8 mouse cellular contexts compared by ENCODE assay signal in genomic region chr11:116670386-116670785, GRCm38 (mm10). TPM values are rescaled to one million over a fixed set of nuclear protein-coding genes. Genes with fewer than 3 reads are reported as not detected.
DNase-seq lines count a peak whose midpoint lies in the region; ATAC-seq and TF ChIP-seq lines count a peak whose summit lies in the region.
"Had no signal": no experiment of that assay in that cellular context is flagged by ENCODE, and none has a peak within 500 bp of the region (broad histone marks: within the 10 kb centered on the region; RNA-seq: fewer than 3 reads in every experiment).

No protein-coding gene starts in this region.

- 74% methylated on average over 7 of the region's 7 CpGs for WGBS in lung, embryonic 14.5 days
- 52% methylated on average over 7 of the region's 7 CpGs for WGBS in embryonic facial prominence, embryonic 15.5 days
- WGBS in limb, embryonic 13.5 days, result 58% methylated on average over 7 of the region's 7 CpGs
- 84% methylated on average over 7 of the region's 7 CpGs for WGBS in neural tube, embryonic 13.5 days

- DNase-seq in lung, embryonic 14.5 days, result no peak
- DNase-seq in lung, postnatal 25 days (ENCODE audit: low spot score), result no peak
- DNase-seq in left cerebral cortex, adult 11 months (ENCODE audit: low spot score), result no peak
- no peak for DNase-seq in lung, adult 18-20 months

- no peak overlapping the region for H3K4me3 ChIP-seq in lung, embryonic 14.5 days (ENCODE audit: low read depth, low read length)
- H3K4me3 ChIP-seq in embryonic facial prominence, embryonic 15.5 days (replicated peaks), result no peak overlapping the region
- peak overlapping the region; percentile 91; the same call in 1 of the 2 replicates for H3K4me3 ChIP-seq in limb, embryonic 13.5 days
- peak overlapping the region; percentile 91 for H3K4me3 ChIP-seq in neural tube, embryonic 13.5 days

- peaks cover 29% of the 10 kb centered on the region for H3K36me3 ChIP-seq in lung, embryonic 14.5 days (ENCODE audit: insufficient read depth)
- H3K36me3 ChIP-seq in embryonic facial prominence, embryonic 15.5 days, result peaks cover 27% of the 10 kb centered on the region
- peaks cover 26% of the 10 kb centered on the region for H3K36me3 ChIP-seq in limb, embryonic 13.5 days
- peaks cover 25% of the 10 kb centered on the region for H3K36me3 ChIP-seq in neural tube, embryonic 13.5 days

- H3K27me3 ChIP-seq in lung, embryonic 14.5 days (ENCODE audit: insufficient read depth, low read length), result no peaks in the 10 kb centered on the region
- H3K27me3 ChIP-seq in embryonic facial prominence, embryonic 15.5 days, result no peaks in the 10 kb centered on the region
- no peaks in the 10 kb centered on the region for H3K27me3 ChIP-seq in limb, embryonic 13.5 days
- H3K27me3 ChIP-seq in neural tube, embryonic 13.5 days, result no peaks in the 10 kb centered on the region

- peaks cover 8% of the 10 kb centered on the region; the same call in 1 of the 2 replicates for H3K4me1 ChIP-seq in lung, embryonic 14.5 days (ENCODE audit: insufficient read depth)
- H3K4me1 ChIP-seq in embryonic facial prominence, embryonic 15.5 days, result peaks cover 54% of the 10 kb centered on the region
- H3K4me1 ChIP-seq in limb, embryonic 13.5 days, result peaks cover 43% of the 10 kb centered on the region
- peaks cover 60% of the 10 kb centered on the region for H3K4me1 ChIP-seq in neural tube, embryonic 13.5 days (replicated peaks)

- no peak for TF ChIP-seq CTCF in lung, embryonic 14.5 days (IDR thresholded peaks at IDR 0.05; ENCODE audit: low read depth)

- no peak for ATAC-seq in lung, embryonic 14.5 days (ENCODE audit: insufficient read depth)
- no peak for ATAC-seq in embryonic facial prominence, embryonic 15.5 days (ENCODE audit: insufficient number of reproducible peaks, low FRiP score, low TSS enrichment, low read depth)
- ATAC-seq in limb, embryonic 13.5 days (ENCODE audit: low FRiP score, low read depth), result no peak
- no peak for ATAC-seq in neural tube, embryonic 13.5 days (ENCODE audit: low read depth)

- H3K27ac ChIP-seq in lung, embryonic 14.5 days (ENCODE audit: low read depth), result no peak overlapping the region
- no peak overlapping the region for H3K27ac ChIP-seq in embryonic facial prominence, embryonic 15.5 days (replicated peaks)
- H3K27ac ChIP-seq in limb, embryonic 13.5 days, result no peak overlapping the region
- peak overlapping the region; percentile 38 for H3K27ac ChIP-seq in neural tube, embryonic 13.5 days (replicated peaks)

- H3K9ac ChIP-seq in lung, embryonic 14.5 days, result no peak overlapping the region
- H3K9ac ChIP-seq in embryonic facial prominence, embryonic 15.5 days, result no peak overlapping the region
- H3K9ac ChIP-seq in limb, embryonic 13.5 days, result no peak overlapping the region; the same call in 1 of the 2 replicates
- H3K9ac ChIP-seq in neural tube, embryonic 13.5 days, result no peak overlapping the region

- H3K9me3 ChIP-seq in lung, embryonic 14.5 days (ENCODE audit: low read depth, low read length), result no peaks in the 10 kb centered on the region
- H3K9me3 ChIP-seq in embryonic facial prominence, embryonic 15.5 days (replicated peaks), result no peaks in the 10 kb centered on the region
- no peaks in the 10 kb centered on the region for H3K9me3 ChIP-seq in limb, embryonic 13.5 days
- H3K9me3 ChIP-seq in neural tube, embryonic 13.5 days, result no peaks in the 10 kb centered on the region

- 0 out of 2 replicates have a peak overlapping the region, but pooled peaks have one; percentile 86 for H3K4me2 ChIP-seq in lung, embryonic 14.5 days
- peak overlapping the region; percentile 80; the same call in 1 of the 2 replicates for H3K4me2 ChIP-seq in embryonic facial prominence, embryonic 15.5 days (replicated peaks)
- peak overlapping the region; percentile 92 for H3K4me2 ChIP-seq in limb, embryonic 13.5 days (replicated peaks)
- H3K4me2 ChIP-seq in neural tube, embryonic 13.5 days, result peak overlapping the region; percentile 90

RNA-seq across cellular contexts. Expression of gene Cygb, which starts 16.3 kb away (rescaled TPM):
- 9.5 and 10.0 TPM in 2 replicates for polyA plus RNA-seq in lung, embryonic 14.5 days (2014; fragmentation: Nextera tagmentation; extraction: Ambion mirVana)
- polyA plus RNA-seq in embryonic facial prominence, embryonic 15.5 days (2015; fragmentation: Nextera tagmentation; extraction: Ambion mirVana), result 32.7 and 33.3 TPM in 2 replicates
- 6.0 and 7.2 TPM in 2 replicates for polyA plus RNA-seq in limb, embryonic 13.5 days (2015; fragmentation: Nextera tagmentation; extraction: Ambion mirVana)
- 16.1 and 17.2 TPM in 2 replicates for polyA plus RNA-seq in neural tube, embryonic 13.5 days (2015; fragmentation: Nextera tagmentation; extraction: Ambion mirVana)
- polyA plus RNA-seq: activated CD4-positive, CD25-positive, alpha-beta regulatory T cell, adult 4 months had no signal

RNA-seq across cellular contexts. Expression of gene Prcd, which starts 17.1 kb away (rescaled TPM):
- 0.53 and 1.6 TPM in 2 replicates for polyA plus RNA-seq in lung, embryonic 14.5 days (2014; fragmentation: Nextera tagmentation; extraction: Ambion mirVana)
- 3.6 and 3.8 TPM in 2 replicates for polyA plus RNA-seq in embryonic facial prominence, embryonic 15.5 days (2015; fragmentation: Nextera tagmentation; extraction: Ambion mirVana)
- polyA plus RNA-seq in limb, embryonic 13.5 days (2015; fragmentation: Nextera tagmentation; extraction: Ambion mirVana), result 0.56 and 0.83 TPM in 2 replicates
- polyA plus RNA-seq in neural tube, embryonic 13.5 days (2015; fragmentation: Nextera tagmentation; extraction: Ambion mirVana), result 1.9 and 2.3 TPM in 2 replicates
- polyA plus RNA-seq: activated CD4-positive, CD25-positive, alpha-beta regulatory T cell, adult 4 months had no signal

RNA-seq across cellular contexts. Expression of gene Rhbdf2, which starts 43.6 kb away (rescaled TPM):
- 8.9 and 9.8 TPM in 2 replicates for polyA plus RNA-seq in lung, embryonic 14.5 days (2014; fragmentation: Nextera tagmentation; extraction: Ambion mirVana)
- 8.3 and 8.8 TPM in 2 replicates for polyA plus RNA-seq in embryonic facial prominence, embryonic 15.5 days (2015; fragmentation: Nextera tagmentation; extraction: Ambion mirVana)
- 4.0 and 5.1 TPM in 2 replicates for polyA plus RNA-seq in limb, embryonic 13.5 days (2015; fragmentation: Nextera tagmentation; extraction: Ambion mirVana)
- polyA plus RNA-seq in neural tube, embryonic 13.5 days (2015; fragmentation: Nextera tagmentation; extraction: Ambion mirVana), result 3.7 TPM in 2 replicates

Comparison
In these comparisons a context has a peak if more than half of its experiments do, and no peak if none do; other contexts are left out.
1. H3K4me3 ChIP-seq: peak in limb, embryonic 13.5 days (single experiment) and neural tube, embryonic 13.5 days (single experiment); none in lung, embryonic 14.5 days (single experiment) and embryonic facial prominence, embryonic 15.5 days (single experiment).
2. Peak in every context shown above with its lines, with median percentiles within 50 percentile points of each other: H3K4me2 ChIP-seq.